Mouse (Mus musculus) embryonic facial prominence, embryonic 13.5 days (tissue): ENCODE results near the gene Atg101. TPM values are rescaled to one million over a fixed set of nuclear protein-coding genes. Genes with fewer than 3 reads are reported as not detected.

Experiments used
- ATAC-seq: fragments of 200-750 bp; cut with Nextera tagmentation; 2 replicates; pipeline ENCODE4 v1.8.0; 2017; ENCODE audit warnings: low read depth; ENCODE audit not compliant: insufficient number of reproducible peaks, insufficient read depth, low FRiP score, low TSS enrichment
- H3K27ac ChIP-seq: fragments of 300-500 bp; sonication (generic); 2 replicates; pipeline ENCODE4 v1.5.1; 2015; ENCODE audit warnings: moderate library complexity, mild to moderate bottlenecking, inconsistent platforms
- H3K27me3 ChIP-seq: fragments of 300-500 bp; sonication (generic); 2 replicates; pipeline ENCODE4 v1.6.1; 2015; ENCODE audit warnings: mild to moderate bottlenecking, inconsistent platforms
- H3K36me3 ChIP-seq: fragments of 300-500 bp; sonication (generic); 2 replicates; pipeline ENCODE4 v1.6.1; 2015; ENCODE audit warnings: mild to moderate bottlenecking, inconsistent platforms
- H3K4me1 ChIP-seq: fragments of 300-500 bp; sonication (generic); 2 replicates; pipeline ENCODE4 v1.6.1; 2015; ENCODE audit warnings: inconsistent platforms
- H3K4me2 ChIP-seq: fragments of 300-500 bp; sonication (generic); 2 replicates; pipeline ENCODE4 v1.6.1; 2015; ENCODE audit warnings: moderate library complexity, mild to moderate bottlenecking, inconsistent platforms
- H3K4me3 ChIP-seq: fragments of 300-500 bp; sonication (generic); 2 replicates; pipeline ENCODE4 v1.5.1; 2015; ENCODE audit warnings: mild to moderate bottlenecking, inconsistent platforms
- H3K9ac ChIP-seq: fragments of 300-500 bp; sonication (generic); 2 replicates; pipeline ENCODE4 v1.6.1; 2015; ENCODE audit warnings: mild to moderate bottlenecking, inconsistent platforms
- H3K9me3 ChIP-seq: fragments of 300-500 bp; sonication (generic); 2 replicates; pipeline ENCODE4 v1.6.1; 2016; ENCODE audit warnings: inconsistent platforms
- WGBS: fragments of 180-500 bp; shearing (Covaris S2); methylation state at CpG from one replicate; pipeline ENCODE4 v1.1.7; 2015; ENCODE audit warnings: mixed read lengths; 5-methylcytosine and 5-hydroxymethylcytosine counted together
- polyA plus RNA-seq: library from polyadenylated mRNA; unstranded; fragments of >200 nt; fragmentation: Nextera tagmentation; extraction: Ambion mirVana; gene quantifications from 2 replicates; pipeline ENCODE4 v1.2.1, GENCODE M21; 2015

The Atg101 gene
- polyA plus RNA-seq, 1 experiment from 2014 or later = 65.9 TPM

DNA sequence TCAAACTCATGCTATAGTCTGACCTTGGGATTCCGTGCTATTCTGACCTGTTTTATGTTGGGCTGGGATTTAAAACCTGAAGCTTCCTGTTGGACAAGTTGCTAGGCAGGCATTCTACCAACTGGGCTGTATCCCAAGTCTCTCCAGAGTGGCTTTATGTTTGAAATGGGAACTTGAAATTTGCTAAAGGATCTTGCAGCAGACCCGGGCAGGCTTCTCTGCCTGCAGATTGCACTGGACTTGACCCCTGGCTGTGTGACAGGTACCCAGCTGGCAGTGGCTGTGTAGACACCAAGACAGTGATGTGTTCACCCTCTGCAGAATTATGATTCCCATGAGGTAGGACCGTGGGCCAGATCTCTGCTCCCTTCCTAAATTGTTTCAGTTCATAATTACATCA lies 7.9 kb downstream of the Atg101 start:
- Histone ChIP-seq H3K27me3 (no peaks in the 10 kb centered on the region), H3K36me3 (peaks cover 55% of the 10 kb centered on the region), H3K27ac (no peak overlapping the region), H3K9me3 (no peaks in the 10 kb centered on the region), H3K4me2 (no peak overlapping the region), H3K4me1 (peaks cover 24% of the 10 kb centered on the region), H3K4me3 (no peak overlapping the region), H3K9ac (no peak overlapping the region)
- no peak for ATAC-seq
- WGBS = 89% methylated on average over 3 of the region's 3 CpGs

- Histone ChIP-seq H3K9me3 (no peaks in the 10 kb centered on the region), H3K27ac (no peak within 1 kb of the TSS; the same call in 1 of the 2 replicates)
Measured at GRCm38 (mm10) chr15:101293025-101293621, 9.1 kb downstream of the Atg101 start, which contains the start of gene 6030408B16Rik. Gene 6030408B16Rik, plus strand, starts transcription at chr15:101293212.

GRCm38 (mm10) chr15:101294028-101294894 lies 10.2 kb downstream of the Atg101 start:
- no peak overlapping the region for H3K27ac ChIP-seq
- no peaks in the 10 kb centered on the region for H3K9me3 ChIP-seq
- WGBS = 54% methylated on average over 16 of the region's 16 CpGs
- H3K27me3 ChIP-seq = no peaks in the 10 kb centered on the region
- H3K4me3 ChIP-seq = no peak overlapping the region
- peak overlapping the region; percentile 52; the same call in 1 of the 2 replicates for H3K9ac ChIP-seq
- H3K4me2 ChIP-seq = 0 out of 2 replicates have a peak overlapping the region, but pooled peaks have one; percentile 1
- H3K36me3 ChIP-seq = peaks cover 33% of the 10 kb centered on the region
- peaks cover 33% of the 10 kb centered on the region for H3K4me1 ChIP-seq
- ATAC-seq = no peak

More at GRCm38 (mm10) chr15:101293025-101293621, 9.1 kb downstream of the Atg101 start, which contains the start of gene 6030408B16Rik:
- H3K9ac ChIP-seq = peak within 1 kb of the TSS; percentile 52; the same call in 1 of the 2 replicates
- 53% methylated on average over 18 of the region's 18 CpGs for WGBS
- H3K36me3 ChIP-seq = peaks cover 44% of the 10 kb centered on the region
- H3K27me3 ChIP-seq = no peaks in the 10 kb centered on the region
- peak; percentile 22; the same call in 1 of the 2 replicates for ATAC-seq
- no peak within 1 kb of the TSS for H3K4me3 ChIP-seq
- peaks cover 27% of the 10 kb centered on the region for H3K4me1 ChIP-seq
- H3K4me2 ChIP-seq = 0 out of 2 replicates have a peak within 1 kb of the TSS, but pooled peaks have one; percentile 1

- Histone ChIP-seq H3K4me1 (peaks cover 33% of the 10 kb centered on the region), H3K36me3 (peaks cover 25% of the 10 kb centered on the region), H3K27me3 (no peaks in the 10 kb centered on the region), H3K4me3 (no peak overlapping the region), H3K9me3 (no peaks in the 10 kb centered on the region), H3K9ac (no peak overlapping the region), H3K27ac (no peak overlapping the region), H3K4me2 (no peak overlapping the region)
- WGBS = 70% methylated on average over 7 of the region's 7 CpGs
- ATAC-seq = no peak
Measured at GRCm38 (mm10) chr15:101295106-101295505, 11.0 kb downstream of the Atg101 start.

- no peak for ATAC-seq
- H3K4me3 ChIP-seq = no peak overlapping the region
- peaks cover 19% of the 10 kb centered on the region for H3K36me3 ChIP-seq
- no peak overlapping the region for H3K9ac ChIP-seq
- H3K27ac ChIP-seq = no peak overlapping the region
- H3K4me2 ChIP-seq = no peak overlapping the region
- WGBS = 90% methylated on average over 10 of the region's 10 CpGs
- H3K4me1 ChIP-seq = peaks cover 33% of the 10 kb centered on the region
- H3K9me3 ChIP-seq = no peaks in the 10 kb centered on the region
- no peaks in the 10 kb centered on the region for H3K27me3 ChIP-seq
Measured at GRCm38 (mm10) chr15:101295616-101296015, 11.5 kb downstream of the Atg101 start.

DNA sequence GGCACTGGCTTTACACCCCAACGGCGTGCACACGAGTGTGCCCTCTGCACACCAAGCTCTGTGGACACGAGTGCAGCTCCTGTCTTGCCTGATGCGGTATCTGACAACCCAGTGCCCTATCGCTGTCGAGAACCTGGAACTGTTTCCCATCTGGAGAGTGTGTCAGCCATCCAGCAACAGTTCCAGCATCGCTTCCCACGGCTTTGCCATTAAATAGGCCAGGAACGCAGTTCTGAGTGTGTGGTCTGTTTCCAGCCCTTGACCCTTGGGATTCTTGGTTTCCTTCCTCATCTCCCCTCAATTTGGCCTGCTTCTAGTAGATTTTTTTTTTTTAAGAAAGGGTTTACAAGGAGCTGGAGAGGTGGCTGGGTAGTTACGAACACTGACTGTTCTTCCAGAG lies 12.0 kb downstream of the Atg101 start:
- 89% methylated on average over 11 of the region's 11 CpGs for WGBS
- no peak for ATAC-seq
- no peak overlapping the region for H3K4me3 ChIP-seq
- no peaks in the 10 kb centered on the region for H3K9me3 ChIP-seq
- no peak overlapping the region for H3K4me2 ChIP-seq
- H3K27ac ChIP-seq = no peak overlapping the region
- H3K4me1 ChIP-seq = peaks cover 33% of the 10 kb centered on the region
- H3K36me3 ChIP-seq = peaks cover 15% of the 10 kb centered on the region
- no peaks in the 10 kb centered on the region for H3K27me3 ChIP-seq
- H3K9ac ChIP-seq = no peak overlapping the region

DNA sequence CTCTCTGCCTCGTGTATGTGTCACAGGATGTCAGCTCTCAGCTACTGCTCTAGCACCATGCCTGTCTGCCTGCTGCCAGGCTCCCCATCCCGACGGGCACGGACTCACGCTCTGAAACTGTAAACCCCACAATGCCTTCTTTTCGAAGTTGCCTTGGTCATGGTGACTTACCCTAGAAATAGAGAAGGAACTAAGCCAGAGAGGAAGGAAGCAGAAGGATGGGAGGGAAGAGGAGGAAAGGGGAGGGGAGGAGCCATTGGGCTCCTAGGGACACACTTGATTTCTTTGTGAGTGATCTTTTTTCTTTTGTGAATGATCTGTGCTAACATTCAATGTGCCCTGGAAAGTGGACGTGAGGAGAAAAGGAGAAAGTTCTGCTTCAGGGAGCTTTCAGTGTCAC lies 13.9 kb downstream of the Atg101 start:
- no peaks in the 10 kb centered on the region for H3K36me3 ChIP-seq
- H3K4me1 ChIP-seq = peaks cover 31% of the 10 kb centered on the region
- H3K27me3 ChIP-seq = no peaks in the 10 kb centered on the region
- H3K9me3 ChIP-seq = no peaks in the 10 kb centered on the region
- H3K4me2 ChIP-seq = peak overlapping the region; percentile 39; the same call in 1 of the 2 replicates
- 28% methylated on average over 7 of the region's 7 CpGs for WGBS
- H3K27ac ChIP-seq = no peak overlapping the region
- H3K4me3 ChIP-seq = no peak overlapping the region
- 0 out of 2 replicates have a peak overlapping the region, but pooled peaks have one; percentile 44 for H3K9ac ChIP-seq
- ATAC-seq = no peak

- Histone ChIP-seq H3K27ac (no peak overlapping the region), H3K36me3 (no peaks in the 10 kb centered on the region), H3K9me3 (no peaks in the 10 kb centered on the region), H3K4me1 (peaks cover 26% of the 10 kb centered on the region), H3K9ac (peak overlapping the region; percentile 44; the same call in 1 of the 2 replicates), H3K4me2 (peak overlapping the region; percentile 39), H3K27me3 (no peaks in the 10 kb centered on the region), H3K4me3 (no peak overlapping the region)
- WGBS = 13% methylated on average over 6 of the region's 7 CpGs
- no peak for ATAC-seq
Measured at GRCm38 (mm10) chr15:101298550-101298949, 14.5 kb downstream of the Atg101 start.

GRCm38 (mm10) chr15:101299480-101299960 lies 15.4 kb downstream of the Atg101 start:
- H3K4me1 ChIP-seq = peaks cover 16% of the 10 kb centered on the region
- H3K4me2 ChIP-seq = no peak overlapping the region
- H3K27me3 ChIP-seq = no peaks in the 10 kb centered on the region
- 84% methylated on average over 14 of the region's 14 CpGs for WGBS
- no peaks in the 10 kb centered on the region for H3K36me3 ChIP-seq
- no peak overlapping the region for H3K9ac ChIP-seq
- no peak overlapping the region for H3K27ac ChIP-seq
- no peak for ATAC-seq
- no peaks in the 10 kb centered on the region for H3K9me3 ChIP-seq
- no peak overlapping the region for H3K4me3 ChIP-seq

DNA sequence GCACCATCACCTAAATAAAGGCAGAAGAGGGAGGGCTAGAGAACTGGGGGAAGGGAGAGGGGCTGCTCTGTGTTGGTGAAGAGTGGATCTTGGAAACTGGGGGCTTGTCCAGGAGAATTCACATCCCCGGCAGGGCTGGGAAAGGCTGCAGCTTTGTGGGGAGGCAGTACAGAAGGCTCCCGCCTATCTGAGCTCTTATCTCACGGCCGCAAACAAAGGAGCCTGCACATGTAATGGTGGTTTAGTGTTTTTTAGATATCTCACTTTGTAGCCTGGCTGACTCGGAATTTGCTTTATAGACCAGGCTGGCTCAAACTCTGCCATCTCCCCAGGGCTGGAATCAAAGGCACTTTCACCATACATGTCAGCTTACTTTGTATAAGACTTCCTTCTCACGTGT lies 16.1 kb downstream of the Atg101 start:
- Histone ChIP-seq H3K36me3 (no peaks in the 10 kb centered on the region), H3K27ac (no peak overlapping the region), H3K9me3 (no peaks in the 10 kb centered on the region), H3K27me3 (no peaks in the 10 kb centered on the region), H3K4me2 (no peak overlapping the region), H3K9ac (no peak overlapping the region), H3K4me1 (peaks cover 12% of the 10 kb centered on the region), H3K4me3 (no peak overlapping the region)
- no peak for ATAC-seq
- WGBS = 73% methylated on average over 6 of the region's 6 CpGs

DNA sequence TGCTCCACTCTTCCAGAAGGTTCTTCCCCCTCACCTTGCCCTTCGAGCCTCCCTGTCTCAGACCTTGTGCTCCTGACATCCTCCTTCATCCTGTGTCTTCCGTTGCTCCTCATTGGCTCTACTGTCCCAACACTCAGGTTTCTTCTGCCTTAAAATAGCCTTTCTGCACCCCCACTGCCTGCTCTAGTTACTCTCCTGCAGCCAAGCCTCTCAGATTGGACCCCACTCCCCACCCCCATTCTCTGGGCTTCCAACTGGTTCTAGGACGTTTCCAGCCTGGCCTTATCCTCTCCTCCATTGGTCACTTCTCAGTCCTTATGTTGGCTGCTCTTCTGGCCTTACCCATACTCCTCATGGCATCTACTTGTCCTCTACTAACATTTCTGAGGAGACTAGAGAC lies 18.1 kb downstream of the Atg101 start:
- 72% methylated on average over 3 of the region's 3 CpGs for WGBS
- no peak for ATAC-seq
- H3K27me3 ChIP-seq = no peaks in the 10 kb centered on the region
- H3K4me2 ChIP-seq = no peak overlapping the region
- no peaks in the 10 kb centered on the region for H3K9me3 ChIP-seq
- H3K4me3 ChIP-seq = no peak overlapping the region
- H3K36me3 ChIP-seq = no peaks in the 10 kb centered on the region
- H3K27ac ChIP-seq = no peak overlapping the region
- no peak overlapping the region for H3K9ac ChIP-seq
- H3K4me1 ChIP-seq = peaks cover 9% of the 10 kb centered on the region; the same call in 1 of the 2 replicates
